Mouse (Mus musculus) brain, adult 2 months (tissue): ENCODE measurements around the gene St3gal3.
A peak's percentile ranks its signal among the peaks of the same experiment; 100 is the strongest.

ENCODE experiments used
- DNase-seq: peaks from one replicate; pipeline ENCODE4 v3.0.0; 2011; ENCODE audit warnings: low read depth, low spot score

St3gal3 gene

GRCm38 (mm10) chr4:118054615-118055014 lies 80.1 kb downstream of the St3gal3 start:
- DNase-seq, result no peak

- DNase-seq, result no peak
Measured at GRCm38 (mm10) chr4:118053904-118054303, 80.8 kb downstream of the St3gal3 start.

GRCm38 (mm10) chr4:118049606-118050302 lies 85.0 kb downstream of the St3gal3 start:
- DNase-seq, result no peak

- no peak for DNase-seq
Measured at GRCm38 (mm10) chr4:118044510-118044909, 90.2 kb downstream of the St3gal3 start.

GRCm38 (mm10) chr4:118043331-118044002 lies 91.2 kb downstream of the St3gal3 start:
- no peak for DNase-seq

- no peak for DNase-seq
Measured at GRCm38 (mm10) chr4:118042671-118043320, 91.9 kb downstream of the St3gal3 start.

- no peak for DNase-seq
Measured at GRCm38 (mm10) chr4:118041145-118041544, 93.6 kb downstream of the St3gal3 start.

GRCm38 (mm10) chr4:118040650-118041049 lies 94.1 kb downstream of the St3gal3 start:
- no peak for DNase-seq

- DNase-seq, result no peak
Measured at GRCm38 (mm10) chr4:118039964-118040363, 94.8 kb downstream of the St3gal3 start.

GRCm38 (mm10) chr4:118038023-118038422 lies 96.7 kb downstream of the St3gal3 start:
- no peak for DNase-seq

- DNase-seq, result no peak
Measured at GRCm38 (mm10) chr4:118037406-118037805, 97.3 kb downstream of the St3gal3 start.

GRCm38 (mm10) chr4:118036531-118036930 lies 98.2 kb downstream of the St3gal3 start:
- DNase-seq, result peak; percentile 45

- no peak for DNase-seq
Measured at GRCm38 (mm10) chr4:118035090-118035489, 99.6 kb downstream of the St3gal3 start.

GRCm38 (mm10) chr4:118033026-118033425 lies 101.7 kb downstream of the St3gal3 start:
- DNase-seq, result no peak

- no peak for DNase-seq
Measured at GRCm38 (mm10) chr4:118031776-118032170, 102.9 kb downstream of the St3gal3 start.

GRCm38 (mm10) chr4:118031132-118031775 lies 103.5 kb downstream of the St3gal3 start:
- DNase-seq, result peak; percentile 57

- no peak for DNase-seq
Measured at GRCm38 (mm10) chr4:118030330-118030729, 104.4 kb downstream of the St3gal3 start.

- DNase-seq, result peak; percentile 77
Measured at GRCm38 (mm10) chr4:118029892-118030291, 104.8 kb downstream of the St3gal3 start.

- peak; percentile 66 for DNase-seq
Measured at GRCm38 (mm10) chr4:118028994-118029393, 105.7 kb downstream of the St3gal3 start.

- DNase-seq, result peak; percentile 66
Measured at GRCm38 (mm10) chr4:118025931-118026330, 108.8 kb downstream of the St3gal3 start.

- DNase-seq, result no peak
Measured at GRCm38 (mm10) chr4:118025381-118025780, 109.3 kb downstream of the St3gal3 start.

- peak; percentile 37 for DNase-seq
Measured at GRCm38 (mm10) chr4:118022811-118023210, 111.9 kb downstream of the St3gal3 start.
